Mouse (Mus musculus) megakaryocyte, adult 5-6 weeks (primary cell): ENCODE measurements at regions not wholly inside any gene's neighbourhood (a gene's known extent, or its start where the extent isn't known, plus 50 kb on each side); places are given as distances from the start of the nearest gene placed in this dataset.
A peak's percentile ranks its signal among the peaks of the same experiment; 100 is the strongest.

ENCODE experiments used
- ATAC-seq: 2 replicates; pipeline ENCODE4 v1.8.0; 2016; ENCODE audit warnings: mild to moderate bottlenecking, inconsistent platforms; ENCODE audit not compliant: poor library complexity, severe bottlenecking

DNA sequence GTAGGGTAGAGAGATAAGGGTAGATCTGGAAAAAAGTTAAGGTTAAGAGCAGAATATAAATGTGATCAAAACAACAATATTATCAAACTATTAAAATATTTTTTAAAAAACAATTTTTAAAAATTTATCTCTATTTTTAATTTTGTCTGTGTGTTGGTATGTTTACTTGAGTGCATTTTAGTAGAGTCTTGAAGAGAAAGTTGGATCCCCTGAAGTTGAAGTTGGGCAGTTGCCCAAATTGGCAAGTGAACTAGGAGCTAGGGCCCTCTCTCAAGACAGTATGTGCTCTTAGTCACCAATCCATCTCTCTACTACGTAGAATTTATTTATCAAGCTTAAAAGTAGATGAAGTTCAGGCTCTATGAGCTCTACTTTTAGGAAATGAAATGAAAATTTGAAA is 59.9 kb downstream of the Adamts1 start:
- ATAC-seq: no peak

DNA sequence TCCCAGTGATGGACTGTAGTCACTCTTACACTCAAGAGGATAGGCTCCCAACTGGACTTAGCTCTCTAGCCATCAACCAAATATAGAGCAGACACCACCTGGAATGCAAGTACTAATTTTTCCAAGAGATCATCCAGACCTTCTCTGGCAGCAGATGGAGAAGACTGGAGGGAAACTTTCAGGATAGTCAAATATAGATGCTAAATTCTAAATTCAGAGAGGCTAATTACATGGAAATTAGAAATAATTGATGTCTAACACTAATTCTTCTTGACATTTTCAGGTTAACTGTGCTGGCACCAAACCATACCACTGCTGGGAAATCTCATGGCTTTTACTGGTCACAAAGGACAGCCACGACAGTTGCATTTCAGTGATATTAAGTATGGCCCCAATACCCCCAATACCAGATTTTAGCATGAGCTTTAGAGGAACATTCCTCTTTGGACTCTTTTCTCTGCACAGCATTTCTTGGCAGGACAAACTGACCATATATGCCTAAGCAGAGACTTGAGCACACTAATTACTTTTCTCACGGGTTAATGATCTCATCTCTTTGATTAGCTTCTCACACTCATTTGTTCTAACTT is 64.2 kb downstream of the Adamts1 start:
- ATAC-seq: no peak

DNA sequence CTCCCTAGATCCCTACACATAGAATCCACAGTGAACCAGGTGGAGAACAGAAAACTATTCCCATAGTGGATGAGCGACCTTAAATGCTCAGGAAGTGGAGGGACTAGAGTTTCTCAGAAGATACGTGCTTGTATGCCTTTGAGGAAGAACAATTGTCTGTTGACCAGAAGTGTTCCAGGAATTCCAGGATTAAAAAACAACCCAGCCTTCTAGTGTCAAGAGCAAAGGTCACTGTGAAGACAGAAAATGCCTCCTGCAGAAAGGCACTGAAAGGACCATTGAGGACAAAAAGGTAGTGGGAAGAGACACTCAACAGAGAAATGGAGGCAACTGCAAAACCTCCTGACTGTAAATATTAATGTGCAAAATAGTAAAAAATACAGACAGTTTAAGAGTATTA is 74.9 kb downstream of the Adamts1 start:
- no peak for ATAC-seq

GRCm38 (mm10) chr16:85721968-85722367 is 80.9 kb downstream of the Adamts1 start:
- no peak for ATAC-seq

- no peak for ATAC-seq
These were observed 90.6 kb downstream of the Adamts1 start for GRCm38 (mm10) chr16:85712291-85712690.

DNA sequence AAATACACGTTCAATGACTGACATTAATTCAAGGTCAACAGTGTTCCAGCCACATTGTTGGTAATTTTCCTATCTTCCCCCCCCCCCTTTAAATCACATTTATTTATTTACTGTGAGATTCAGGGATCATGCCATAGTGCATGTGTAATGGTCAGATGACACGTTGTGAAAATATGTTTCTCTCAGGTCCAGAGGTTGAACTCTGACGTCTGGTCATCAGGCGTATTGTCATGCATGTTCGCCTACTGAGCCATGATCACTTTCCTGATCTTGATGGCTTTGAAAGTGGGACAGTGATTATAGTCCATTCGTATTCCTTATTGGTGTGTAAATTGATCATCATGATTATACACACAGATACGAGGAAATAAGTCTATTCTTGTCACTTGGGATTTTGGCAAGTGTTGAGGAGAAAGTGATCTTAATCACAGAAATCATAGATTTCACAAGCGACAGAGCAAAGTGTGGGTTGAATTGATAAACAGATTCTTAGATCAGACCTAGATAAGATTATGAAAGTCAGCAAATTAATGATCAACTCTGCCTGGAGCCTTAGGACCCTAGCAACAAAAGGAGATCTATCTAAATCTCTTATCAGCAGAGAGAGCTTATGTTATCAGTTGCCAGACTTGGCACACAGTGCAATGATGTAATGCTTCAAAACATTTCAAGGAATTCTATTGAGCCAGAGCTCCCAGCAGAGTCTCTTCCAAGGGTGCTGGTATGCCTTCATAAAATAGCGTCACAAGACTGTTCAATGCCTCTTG is 98.5 kb downstream of the Adamts1 start:
- ATAC-seq: no peak

- no peak for ATAC-seq
These were observed 99.9 kb downstream of the Adamts1 start for GRCm38 (mm10) chr16:85702889-85703480.

DNA sequence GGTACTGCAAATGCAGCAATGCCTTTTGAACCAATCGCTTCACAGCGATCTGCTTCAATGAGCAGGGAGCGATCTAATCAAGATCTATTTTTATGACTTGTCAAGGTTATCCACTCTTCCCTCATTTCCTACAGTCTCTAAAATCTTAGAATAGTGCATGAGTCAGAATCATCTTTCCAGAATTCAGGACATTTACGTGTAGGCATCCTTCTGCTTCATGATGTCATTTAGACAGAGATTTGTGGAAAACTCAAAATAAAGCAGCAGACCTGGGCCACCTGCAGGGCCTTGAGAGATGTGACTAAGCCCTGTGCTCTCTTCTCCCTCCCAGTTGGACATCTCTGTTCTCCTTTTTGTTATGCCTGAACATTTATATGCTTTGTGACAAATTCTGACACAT is 103.6 kb downstream of the Adamts1 start:
- ATAC-seq: no peak

DNA sequence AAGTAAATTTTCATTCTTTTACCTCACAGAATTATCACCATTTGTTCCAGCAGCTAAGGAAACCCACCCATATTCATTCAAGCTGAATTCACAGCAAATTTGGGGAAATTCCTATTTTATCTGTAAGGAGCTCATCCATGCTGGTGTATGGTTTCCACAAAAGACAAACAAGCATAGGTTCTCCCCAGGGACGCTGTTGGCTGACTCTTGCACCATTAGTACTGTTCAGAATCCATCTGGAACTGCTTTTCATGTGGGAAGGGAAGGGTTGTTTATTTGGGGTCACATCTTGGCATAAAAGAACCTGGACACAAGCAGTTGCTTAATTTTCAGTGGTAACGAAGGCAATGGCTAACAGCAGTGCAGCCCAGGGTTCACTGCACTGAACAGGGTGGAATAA is 120.2 kb downstream of the Adamts1 start:
- ATAC-seq: no peak

DNA sequence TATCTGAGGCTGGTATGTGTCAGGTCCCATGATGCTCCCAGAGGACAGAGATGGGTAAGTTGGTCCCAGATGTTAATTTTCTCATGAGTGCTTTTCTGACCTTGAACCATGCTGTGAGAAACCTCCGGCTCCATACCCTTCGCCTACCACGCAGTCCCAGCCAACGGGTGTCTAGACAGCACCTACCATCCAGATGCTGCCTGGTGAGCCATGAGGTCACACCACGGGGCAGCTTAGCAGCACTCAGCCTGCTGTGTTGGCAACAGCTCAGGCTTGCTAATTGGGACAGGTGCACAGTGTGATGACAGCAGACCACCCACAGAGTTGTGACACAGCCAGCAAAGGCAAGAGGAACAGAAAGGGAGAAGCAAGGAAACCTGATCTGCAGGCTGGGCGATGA is 122.6 kb downstream of the Adamts1 start:
- ATAC-seq: peak; percentile 60

DNA sequence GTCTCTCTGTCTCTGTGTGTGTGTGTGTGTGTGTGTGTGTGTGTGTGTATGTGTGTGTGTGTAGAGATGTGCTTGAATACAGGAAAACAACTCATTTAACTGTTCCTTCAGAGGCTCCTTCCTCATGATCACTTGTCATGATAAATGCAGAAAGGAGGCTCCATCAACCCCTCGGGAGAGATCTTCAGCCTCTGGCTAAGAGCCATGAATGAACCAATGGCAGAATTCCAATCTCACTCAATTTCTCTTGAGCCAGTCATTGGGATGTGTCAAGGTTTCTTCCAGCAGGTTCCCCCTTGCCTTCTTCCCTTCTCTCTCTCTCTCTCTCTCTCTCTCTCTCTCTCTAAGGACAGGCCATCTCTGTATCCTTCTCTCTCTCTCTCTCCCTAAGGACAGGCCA is 124.1 kb downstream of the Adamts1 start:
- no peak for ATAC-seq

DNA sequence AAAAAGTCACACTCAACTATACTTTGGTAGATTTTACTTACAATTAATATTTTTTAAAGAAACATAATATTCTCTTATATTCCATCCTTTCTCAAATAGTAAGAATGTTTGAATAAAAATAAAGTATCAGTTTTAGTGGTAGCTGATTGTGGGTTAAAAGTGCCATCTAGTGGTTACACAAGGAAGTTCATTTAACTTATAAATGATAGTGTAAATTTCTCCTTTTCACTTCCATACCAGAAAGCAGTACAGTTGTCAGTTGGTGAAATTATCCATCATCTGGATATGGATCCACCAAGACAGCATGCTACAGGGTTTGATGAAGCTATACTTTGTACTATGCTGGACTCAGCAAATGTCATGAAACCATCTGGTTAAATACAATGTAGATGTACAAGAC is 124.7 kb downstream of the Adamts1 start:
- ATAC-seq: peak; percentile 55

DNA sequence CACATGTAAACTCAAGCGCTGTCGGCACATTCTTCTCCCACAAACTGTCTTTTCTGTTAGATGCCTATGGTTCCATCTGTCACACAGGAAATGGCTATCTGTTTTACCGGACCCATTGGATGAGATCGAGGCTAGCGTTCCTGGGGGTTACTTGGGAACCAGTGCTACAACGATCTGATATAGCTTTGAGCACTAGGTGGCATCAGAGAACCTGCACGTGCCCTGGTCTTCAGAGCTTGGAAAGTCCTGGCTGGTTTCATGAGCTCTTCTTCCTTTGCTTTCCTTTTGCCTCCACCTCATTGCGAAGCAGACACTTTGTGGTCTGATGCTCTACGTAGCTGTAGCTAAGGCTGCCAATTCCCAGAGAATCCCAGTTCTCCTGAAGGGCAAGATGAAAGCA is 123.8 kb upstream of the Cyyr1 start:
- ATAC-seq: peak; percentile 50

DNA sequence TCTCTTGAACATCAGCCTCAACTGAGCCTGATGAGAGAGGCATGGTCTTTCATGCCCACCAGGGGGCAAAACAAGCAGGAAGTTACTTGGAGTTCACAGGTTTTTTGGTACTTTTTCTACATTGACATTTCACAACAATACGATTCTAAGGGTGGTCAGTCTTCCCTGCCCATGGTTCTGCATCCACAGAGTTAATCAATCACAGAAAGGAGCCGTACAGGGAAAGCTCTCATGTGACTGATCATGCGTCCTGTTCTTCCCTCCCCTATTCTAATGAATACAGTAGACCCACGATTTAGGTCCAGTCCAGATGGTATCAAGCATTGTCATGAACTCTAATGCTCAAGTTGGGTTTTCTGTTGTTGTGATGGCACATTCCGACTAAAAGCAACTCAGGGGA is 115.6 kb upstream of the Cyyr1 start:
- no peak for ATAC-seq

GRCm38 (mm10) chr16:85667790-85668189 is 114.6 kb upstream of the Cyyr1 start:
- no peak for ATAC-seq

- no peak for ATAC-seq
These were observed 96.3 kb upstream of the Cyyr1 start for GRCm38 (mm10) chr16:85649516-85649915.

DNA sequence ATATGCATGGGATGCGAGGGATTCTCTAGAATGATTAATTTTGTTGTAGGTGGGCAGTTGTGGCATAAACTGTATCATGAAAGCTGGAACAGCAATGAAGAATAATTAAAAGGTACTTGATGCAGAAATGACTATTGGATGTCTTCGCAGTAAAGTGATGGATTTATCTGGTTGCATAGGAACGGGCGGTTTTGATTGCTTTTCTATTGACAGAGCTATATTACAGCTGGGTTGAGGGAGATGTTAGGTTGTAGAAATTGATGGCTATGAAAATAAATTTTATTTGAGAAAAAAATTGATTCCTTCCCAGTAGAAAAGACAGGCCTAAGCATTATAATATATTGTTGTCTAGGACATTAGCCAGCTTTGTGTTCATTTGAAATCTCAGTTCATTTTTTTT is 87.8 kb upstream of the Cyyr1 start:
- ATAC-seq: no peak

DNA sequence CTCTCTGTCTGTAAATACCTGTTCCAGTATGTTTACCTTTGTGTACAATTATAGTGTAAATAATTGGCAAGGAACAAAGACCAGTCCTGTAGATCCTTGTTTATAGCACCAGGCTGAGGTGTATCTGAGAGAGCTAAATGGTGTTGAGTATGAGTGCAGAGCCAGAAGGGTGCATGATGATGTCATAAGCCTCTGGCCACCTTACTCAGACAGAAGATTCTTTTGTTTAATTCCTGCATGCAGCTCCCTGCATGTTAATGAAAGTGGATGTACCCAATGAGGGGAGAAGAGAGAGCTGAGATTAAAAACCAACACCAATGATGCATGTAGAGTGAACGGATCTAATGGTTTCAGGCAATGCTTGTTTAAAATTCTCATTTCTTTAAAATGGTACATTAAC is 83.9 kb upstream of the Cyyr1 start:
- ATAC-seq: no peak

DNA sequence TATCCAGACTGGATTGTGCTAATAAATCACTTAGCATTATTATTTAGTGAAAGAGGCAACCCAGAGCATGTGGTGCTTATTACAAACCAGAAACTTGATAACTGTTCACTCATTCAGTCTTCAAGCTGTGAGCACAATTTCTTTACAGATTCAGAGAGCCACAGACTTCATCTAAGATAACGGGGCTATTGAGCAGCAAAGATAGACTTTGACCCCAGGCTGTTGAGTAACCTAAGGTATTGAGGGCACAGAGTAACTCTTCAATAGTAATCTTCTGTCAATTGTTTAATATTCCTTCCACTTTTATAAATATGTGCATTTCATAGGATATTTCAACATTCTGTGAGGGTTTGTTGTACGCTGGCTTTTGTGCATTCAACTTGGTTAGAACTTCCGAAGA is 76.5 kb upstream of the Cyyr1 start:
- no peak for ATAC-seq

DNA sequence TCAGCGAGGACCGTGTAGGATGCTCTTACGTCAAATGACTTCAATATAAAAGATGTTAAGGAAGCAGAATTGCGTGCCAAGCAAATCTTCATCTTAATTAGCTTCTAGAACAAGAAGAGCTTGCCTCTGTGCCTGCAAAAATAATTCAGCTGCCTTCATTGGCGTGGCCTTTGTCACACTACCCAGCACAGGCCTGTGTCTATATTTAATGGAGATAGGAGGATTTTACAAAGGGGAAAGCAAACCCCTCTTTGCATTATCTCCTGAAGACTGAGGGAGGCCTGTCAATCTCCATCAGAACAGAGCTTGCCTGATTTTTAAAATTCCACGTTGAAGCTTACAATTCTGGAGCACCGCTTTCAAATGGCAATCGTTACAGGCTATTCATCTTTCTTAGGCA is 71.3 kb upstream of the Cyyr1 start:
- no peak for ATAC-seq

- no peak for ATAC-seq
These were observed 50.9 kb upstream of the Cyyr1 start for GRCm38 (mm10) chr16:85604089-85604488.
